Mouse (Mus musculus) liver, adult (tissue): Measurements from ENCODE around the gene Ttc25.

Source experiments
- GATA4 ChIP-seq: IDR thresholded peaks from 2 replicates; pipeline ENCODE4 v1.6.1; 2014; ENCODE audit warnings: mild to moderate bottlenecking, low read length; ENCODE audit not compliant: insufficient replicate concordance

Gene Ttc25

DNA sequence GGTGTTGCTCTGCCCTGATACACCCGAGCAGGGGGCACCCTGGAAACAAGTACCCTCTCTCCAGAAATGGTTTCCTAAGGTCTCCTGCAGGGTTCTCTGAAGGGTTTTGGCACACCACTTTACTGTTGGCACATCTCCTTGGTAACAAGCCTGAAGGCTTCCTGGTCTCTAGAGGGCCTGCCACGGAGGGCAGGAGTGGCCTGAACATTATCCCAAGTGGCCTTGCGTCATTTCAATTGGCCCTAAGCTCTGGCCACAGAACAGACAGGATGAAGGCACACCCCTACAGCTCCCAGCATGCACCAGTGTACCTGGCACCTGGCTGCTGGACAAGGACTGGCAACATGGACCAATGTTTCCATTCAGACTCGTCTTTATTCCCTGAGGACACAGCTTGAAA lies 7.4 kb downstream of the Ttc25 start:
- TF ChIP-seq GATA4 = no peak

DNA sequence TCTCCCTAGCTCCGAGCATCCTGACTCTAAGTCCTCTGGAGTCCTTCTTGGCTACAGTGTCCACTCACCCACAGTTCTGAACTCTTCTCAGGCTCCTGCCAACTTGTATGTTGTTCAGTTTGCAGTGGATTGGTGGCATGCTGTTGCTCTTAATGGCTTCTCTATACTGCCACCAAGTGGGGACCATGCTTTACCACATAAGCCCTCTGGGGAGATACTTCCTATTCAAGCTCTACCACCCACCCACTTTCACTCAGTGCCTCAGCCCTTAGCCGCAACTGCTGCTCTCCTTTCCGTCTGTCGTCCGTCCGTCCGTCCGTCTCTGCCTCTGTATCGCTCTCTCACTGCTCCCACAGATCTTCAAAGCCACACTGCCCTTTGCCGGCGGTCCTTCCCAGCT lies 10.2 kb downstream of the Ttc25 start:
- TF ChIP-seq GATA4 = no peak

DNA sequence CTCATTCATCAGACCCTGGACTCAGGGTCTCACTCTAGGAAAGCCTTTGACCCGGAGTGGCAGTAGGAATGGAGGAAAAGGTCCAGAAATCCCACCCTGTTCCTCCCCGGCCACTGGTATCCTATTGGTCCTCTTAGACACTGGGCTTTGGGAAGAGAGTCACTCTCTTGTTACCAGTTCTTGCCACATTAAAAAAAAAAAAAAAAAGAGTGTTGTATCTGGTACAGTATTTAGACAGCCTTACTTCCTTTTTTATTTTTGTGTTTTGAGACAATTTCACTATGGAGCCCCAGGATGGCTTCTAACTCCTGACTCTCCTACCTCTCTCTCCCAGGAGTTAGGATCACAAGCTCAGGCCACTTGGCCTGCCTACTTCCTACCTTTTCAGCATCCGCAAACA lies 12.2 kb downstream of the Ttc25 start:
- no peak for TF ChIP-seq GATA4

DNA sequence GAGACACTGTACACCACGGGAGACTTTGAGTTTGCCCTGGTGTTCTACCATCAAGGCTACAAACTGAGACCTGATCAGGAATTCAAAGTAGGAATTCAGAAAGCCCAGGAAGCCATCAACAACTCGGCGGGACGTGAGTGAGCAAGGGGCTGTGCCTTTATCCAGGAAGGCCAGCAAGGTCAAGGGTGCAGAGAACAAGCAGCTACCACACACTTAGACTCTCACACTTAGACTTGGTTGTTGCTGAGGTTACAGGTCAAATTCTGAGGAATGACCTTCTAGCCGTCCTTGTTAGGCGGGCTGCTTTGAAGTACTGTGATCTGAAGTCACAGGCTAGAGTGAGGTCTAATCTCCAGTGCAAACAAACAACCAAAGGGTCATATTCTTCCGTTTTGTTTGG lies 14.1 kb downstream of the Ttc25 start:
- TF ChIP-seq GATA4 = no peak

DNA sequence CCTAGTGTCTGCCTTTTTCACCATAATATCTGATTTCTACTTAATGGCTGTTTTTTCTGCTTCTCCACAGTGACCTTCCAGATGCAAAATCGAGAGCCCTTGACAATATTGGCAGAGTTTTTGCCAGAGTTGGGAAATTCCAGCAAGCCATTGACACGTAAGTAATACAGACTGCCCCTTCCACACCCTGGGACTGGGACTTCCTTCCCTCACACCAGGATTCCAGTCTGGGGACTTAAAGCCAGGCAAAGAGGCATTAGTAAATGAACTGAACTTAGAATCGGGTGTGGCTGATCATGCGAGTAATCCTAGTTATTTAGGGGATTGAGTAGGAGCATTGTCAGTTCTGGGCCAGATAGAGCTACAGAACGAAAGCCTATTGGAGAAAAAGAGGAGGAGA lies 16.3 kb downstream of the Ttc25 start:
- no peak for TF ChIP-seq GATA4

DNA sequence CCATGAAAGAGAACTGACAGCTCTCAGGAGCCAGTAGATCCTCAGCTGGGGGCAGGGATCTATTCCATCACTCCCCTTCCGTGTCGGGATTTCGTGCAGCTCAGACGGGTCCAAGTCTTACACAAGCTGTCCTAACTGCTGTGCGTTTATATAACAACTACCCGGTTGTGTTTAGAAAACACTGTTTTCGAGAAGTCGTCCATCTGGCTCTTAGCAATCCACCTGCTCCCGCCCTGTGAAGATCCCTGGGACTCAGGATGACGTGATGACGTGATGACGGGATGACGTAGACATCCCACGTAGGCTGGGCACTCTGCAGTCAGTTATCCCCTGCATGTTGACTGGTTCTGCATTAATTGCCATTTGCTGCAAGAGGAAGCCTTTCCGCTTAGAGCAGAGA lies 18.9 kb downstream of the Ttc25 start:
- TF ChIP-seq GATA4 = no peak

DNA sequence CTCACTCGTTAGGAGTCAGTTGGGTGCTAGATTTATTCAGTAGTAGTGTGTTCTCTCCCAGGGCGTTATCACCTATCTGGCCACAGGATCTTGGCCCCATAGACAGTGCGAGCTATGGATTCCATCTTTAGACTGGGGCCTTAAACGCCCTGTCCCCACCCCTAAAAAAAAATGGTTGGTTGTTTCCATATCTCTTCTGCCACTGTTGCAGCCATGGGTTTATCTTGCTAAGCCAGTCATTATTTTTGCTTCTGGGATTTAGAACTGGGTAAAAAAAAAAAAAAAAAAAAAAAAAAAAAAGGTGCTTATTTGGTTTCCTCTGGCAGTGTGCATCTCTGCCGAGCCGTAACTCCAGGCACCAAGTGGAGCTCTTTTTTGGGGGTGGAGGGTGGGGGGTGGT lies 19.3 kb downstream of the Ttc25 start:
- no peak for TF ChIP-seq GATA4

DNA sequence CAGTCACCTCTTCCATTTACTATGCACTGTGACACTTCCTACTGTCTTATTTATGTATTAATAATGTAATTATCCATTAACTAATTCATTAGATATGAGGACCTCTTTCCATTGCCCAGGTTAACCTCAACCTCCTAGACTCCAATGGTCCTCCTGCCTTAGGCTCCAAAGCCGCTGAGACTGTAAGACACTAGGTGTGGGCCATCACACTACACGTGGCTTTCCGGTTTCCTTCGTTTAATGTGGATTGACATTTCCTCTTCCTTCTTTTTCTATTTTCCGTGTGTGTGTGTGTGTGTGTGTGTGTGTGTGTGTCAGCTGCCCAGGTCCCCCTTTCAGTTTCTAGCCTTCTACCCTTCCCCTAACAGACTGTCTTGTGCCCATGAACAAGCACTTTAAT lies 21.8 kb downstream of the Ttc25 start:
- TF ChIP-seq GATA4 = no peak

DNA sequence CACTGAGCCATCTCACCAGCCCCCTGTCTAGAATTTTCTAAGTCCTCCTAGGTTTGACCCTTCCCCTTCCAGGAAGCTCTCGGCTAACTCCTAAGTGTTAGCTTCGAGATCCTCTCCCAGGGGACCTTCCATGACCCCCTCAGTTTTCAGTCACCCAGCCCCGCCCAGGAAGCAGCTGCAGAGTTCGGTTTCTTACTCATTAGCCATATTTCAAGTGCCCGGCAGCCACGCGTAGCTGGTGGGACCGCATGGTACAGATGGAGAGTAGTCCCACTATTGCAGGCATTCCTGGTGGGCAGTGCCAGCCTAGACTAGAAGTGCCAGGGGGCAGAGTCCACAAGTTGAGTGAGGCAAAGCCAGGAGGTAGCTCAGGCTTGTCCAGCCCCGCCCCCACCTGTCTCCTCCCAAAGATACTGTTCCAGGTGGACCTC lies 22.4 kb downstream of the Ttc25 start:
- TF ChIP-seq GATA4 = no peak

DNA sequence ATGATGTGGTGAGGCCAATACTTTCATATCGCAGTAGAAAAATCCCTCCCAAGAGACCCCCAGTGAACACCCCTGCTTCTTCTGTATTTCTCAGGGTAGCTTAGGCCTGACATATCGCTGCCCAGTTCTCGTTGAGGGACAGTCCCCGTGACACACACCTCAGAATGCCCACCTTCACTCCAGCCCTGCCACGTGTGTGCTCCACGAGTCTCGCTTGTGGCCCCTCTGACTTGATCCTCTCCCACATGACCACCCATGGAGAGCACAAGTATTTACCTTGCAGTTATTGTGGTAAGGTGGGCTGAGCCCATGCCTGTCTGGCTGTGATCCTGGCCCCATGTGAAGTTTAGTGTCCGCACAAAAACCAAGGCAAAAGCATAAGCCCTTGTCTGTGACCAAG lies 23.3 kb downstream of the Ttc25 start:
- no peak for TF ChIP-seq GATA4

DNA sequence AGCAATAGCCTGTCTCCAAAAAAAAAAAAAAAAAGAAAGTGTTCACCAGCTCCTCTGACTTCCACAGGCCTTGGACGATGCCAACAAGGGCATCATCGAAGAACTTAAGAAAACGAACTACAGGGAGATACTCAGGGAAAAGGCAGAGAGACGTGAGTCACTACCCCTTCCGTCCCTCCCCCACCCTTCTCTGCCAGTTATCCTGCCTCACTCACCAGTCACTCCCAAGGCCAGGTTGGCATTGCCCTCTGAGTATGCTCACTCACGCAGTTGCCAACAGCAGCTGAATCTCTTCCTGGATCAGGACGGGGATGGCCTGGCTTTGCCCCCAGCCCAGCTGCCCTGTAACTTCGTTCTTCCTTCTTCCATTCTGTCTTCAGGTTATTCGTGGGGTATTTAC lies 24.4 kb downstream of the Ttc25 start:
- no peak for TF ChIP-seq GATA4

DNA sequence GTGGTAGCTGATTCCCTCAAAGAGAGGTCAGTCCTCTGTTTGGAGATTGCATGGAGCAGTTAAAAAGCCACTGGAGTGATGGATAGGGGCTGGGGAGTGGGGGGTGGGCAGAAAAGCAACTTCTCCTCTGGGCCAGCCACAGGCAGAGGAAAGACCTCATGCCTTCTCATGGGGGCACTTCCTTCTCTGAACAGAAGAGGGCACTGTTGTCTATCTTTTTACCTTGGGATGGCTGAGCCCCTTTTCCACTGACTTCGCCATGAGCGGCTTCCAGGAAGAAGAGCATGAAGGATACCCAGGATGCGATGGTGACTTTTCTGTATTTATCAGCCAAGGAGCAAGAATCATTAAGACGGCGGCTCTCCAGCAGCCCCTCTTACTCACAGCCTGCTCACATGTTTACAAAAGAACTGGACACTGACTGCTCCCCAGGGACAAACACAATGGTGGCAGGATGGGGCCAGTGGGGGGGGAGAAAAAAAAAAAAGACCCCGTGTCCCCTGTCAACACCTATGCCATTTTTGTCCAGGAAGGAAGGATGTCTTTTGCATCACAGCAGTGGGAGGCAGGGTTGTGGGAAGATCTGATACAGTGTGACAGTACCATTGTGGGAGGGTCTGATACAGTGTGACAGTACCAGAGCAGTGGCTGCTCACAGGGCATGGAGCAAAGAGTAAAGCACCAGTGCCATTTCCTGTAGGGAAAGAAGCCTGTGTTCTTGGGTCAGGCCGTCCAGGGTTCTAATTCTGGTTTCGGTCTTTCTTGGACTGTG lies 25.2 kb downstream of the Ttc25 start:
- no peak for TF ChIP-seq GATA4

DNA sequence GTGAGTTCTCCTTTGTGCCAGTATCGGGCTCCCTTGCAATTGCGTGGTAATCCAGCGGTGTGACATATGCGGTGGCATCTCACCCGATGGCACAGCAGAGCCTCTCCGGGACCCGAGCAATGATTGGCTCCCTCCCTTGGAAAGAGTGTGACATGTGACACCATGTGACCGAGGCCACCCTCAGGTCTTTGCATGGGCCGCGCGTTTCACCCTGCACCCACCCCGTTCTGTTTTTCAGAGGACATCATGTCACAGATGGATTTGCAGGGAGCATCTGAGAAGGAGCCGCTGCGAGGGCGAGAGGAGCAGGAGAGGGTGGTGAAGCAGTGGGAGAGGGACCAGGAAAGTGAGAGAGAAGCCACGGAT lies 25.8 kb downstream of the Ttc25 start:
- no peak for TF ChIP-seq GATA4

DNA sequence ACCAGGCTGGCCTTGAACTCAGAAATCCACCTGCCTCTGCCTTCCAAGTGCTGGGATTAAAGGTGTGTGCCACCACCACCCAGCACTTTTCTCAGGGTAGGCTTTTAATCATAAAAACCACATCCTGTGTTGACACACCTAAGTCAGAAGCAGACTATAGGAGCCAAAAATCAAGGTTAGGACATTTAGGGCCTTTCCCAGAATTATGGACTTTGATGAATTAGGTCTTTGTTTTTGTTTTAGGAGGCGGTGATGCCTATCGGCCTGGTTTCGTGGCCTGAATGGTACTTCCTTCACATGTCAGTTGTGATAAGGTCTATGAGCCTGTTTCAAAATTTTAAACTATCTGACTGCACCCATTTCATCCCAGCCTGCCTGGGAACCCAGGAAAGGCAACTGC lies 28.8 kb downstream of the Ttc25 start:
- no peak for TF ChIP-seq GATA4

DNA sequence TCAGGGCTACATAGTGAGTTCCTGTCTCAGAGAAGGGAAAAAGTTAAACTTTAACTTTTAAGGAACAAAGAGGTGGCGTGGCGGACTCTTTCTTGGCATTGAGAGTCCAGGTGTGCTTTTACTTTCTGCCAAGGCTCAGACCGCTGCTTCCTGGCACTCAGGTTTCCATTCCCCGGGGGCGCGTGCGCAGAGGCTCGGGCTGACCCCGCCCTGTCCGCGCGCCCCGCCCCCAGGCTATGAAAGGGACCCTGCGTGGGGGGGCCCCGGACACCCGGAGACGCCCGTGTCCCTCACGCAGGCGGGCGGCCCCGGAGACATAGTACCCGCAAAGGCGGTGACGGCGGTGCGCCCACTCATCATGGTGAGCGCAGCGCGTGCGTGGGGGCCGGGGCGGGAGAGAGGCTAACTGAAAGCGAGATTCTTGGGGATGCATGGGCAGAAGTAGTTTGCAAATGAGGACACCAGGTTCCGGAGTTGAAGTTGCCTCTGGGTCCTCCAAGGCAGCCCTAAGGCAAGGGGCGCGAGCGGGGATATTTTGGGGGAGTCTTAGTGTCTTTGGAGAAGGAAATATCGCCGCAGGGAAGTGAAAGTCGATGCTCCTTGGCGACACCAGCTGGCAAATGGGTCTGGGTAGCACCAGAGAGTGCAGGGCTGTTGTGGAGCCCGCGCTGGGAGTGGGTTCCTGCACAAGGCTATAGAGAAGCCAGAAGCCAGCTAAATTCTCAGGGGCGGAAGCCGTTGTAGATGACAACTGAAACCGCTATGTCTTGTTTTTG lies 29.5 kb downstream of the Ttc25 start, which contains the start of gene Cnp:
TSS of gene Cnp (plus strand) at position 197 of the 776 bp plus-strand sequence.
- no peak for TF ChIP-seq GATA4

DNA sequence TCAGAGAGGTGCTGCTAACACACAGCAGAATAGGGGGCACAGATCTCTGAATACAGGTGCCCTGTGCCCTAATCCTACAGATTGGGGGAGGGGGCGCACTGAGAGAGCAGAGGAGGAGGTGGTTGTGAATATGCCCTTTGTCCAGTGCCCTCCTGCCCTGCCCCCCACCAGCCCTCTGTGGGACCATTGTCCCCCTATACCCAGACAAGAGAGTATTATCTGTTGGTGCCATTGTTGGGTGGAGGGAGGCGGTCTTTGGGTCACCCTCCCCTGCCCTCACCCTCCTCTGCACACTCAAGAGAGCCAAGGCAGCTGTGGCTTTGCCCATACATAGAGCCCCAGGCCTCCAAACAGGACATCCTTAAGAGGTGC lies 30.1 kb downstream of the Ttc25 start:
- TF ChIP-seq GATA4 = no peak

DNA sequence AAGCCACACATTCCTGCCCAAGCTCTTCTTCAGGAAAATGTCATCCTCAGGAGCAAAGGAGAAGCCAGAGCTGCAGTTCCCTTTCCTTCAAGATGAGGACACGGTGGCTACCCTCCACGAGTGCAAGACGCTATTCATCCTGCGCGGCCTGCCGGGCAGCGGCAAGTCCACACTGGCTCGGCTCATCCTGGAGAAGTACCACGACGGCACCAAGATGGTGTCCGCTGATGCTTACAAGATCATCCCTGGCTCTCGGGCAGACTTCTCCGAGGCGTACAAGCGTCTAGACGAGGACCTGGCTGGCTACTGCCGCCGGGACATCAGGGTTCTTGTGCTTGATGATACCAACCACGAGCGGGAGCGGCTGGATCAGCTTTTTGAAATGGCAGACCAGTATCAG lies 30.8 kb downstream of the Ttc25 start:
- no peak for TF ChIP-seq GATA4
